Mouse (Mus musculus): ENCODE measurements around the gene Klk15.

DNA sequence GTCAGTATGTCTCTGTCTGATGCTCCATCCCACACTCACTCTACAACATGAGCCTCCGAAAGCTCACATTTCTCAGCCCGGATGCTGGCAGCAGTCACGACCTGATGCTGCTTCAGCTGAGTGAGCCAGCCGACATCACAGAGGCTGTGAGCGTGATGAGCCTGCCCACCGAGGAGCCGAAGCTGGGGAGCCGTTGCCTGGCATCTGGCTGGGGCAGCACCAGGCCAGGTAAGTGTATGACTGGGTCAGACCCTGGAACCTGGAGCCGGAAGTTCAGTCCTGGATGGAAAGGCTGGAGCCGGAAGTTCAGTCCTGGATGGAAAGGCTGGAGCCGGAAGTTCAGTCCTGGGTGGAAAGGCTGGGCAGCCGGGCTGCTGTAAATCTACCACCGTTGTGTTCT is 15.1 kb upstream of the Klk15 start:
- TF ChIP-seq CTCF (IDR thresholded peaks at IDR 0.05; ENCODE audit: extremely low read depth, insufficient read length, insufficient replicate concordance, low read depth, low read length) (no peak), POLR2A (IDR thresholded peaks at IDR 0.05; ENCODE audit: low read depth, low read length) (no peak)
